ENCODE assay signal across 36 mouse cellular contexts in genomic region chr9:78027099-78027498, GRCm38 (mm10). TPM values are rescaled to one million over a fixed set of nuclear protein-coding genes. Genes with fewer than 3 reads are reported as not detected.
DNase-seq lines count a peak whose midpoint lies in the region; ATAC-seq and TF ChIP-seq lines count a peak whose summit lies in the region.
"Had no signal": no experiment of that assay in that cellular context is flagged by ENCODE, and none has a peak within 500 bp of the region (broad histone marks: within the 10 kb centered on the region; RNA-seq: fewer than 3 reads in every experiment).

No protein-coding gene starts in this region.

- no peak overlapping the region for H3K9ac ChIP-seq in kidney, embryonic 15.5 days
- H3K9ac ChIP-seq: embryonic facial prominence, embryonic 12.5 days; heart, embryonic 15.5 days; limb, embryonic 12.5 days; liver, embryonic 12.5 days; liver, postnatal 0 days; midbrain, embryonic 15.5 days; neural tube, embryonic 15.5 days; stomach, embryonic 15.5 days had no signal

- H3K4me1 ChIP-seq in kidney, adult 2 months (ENCODE audit: control insufficient read depth, insufficient read depth, low read length) = 0 out of 2 replicates have a peak, but pooled peaks cover 4% of the 10 kb centered on the region
- peaks cover 5% of the 10 kb centered on the region for H3K4me1 ChIP-seq in kidney, embryonic 15.5 days
- H3K4me1 ChIP-seq: embryonic facial prominence, embryonic 12.5 days; midbrain, embryonic 15.5 days; neural tube, embryonic 15.5 days had no signal

- H3K27me3 ChIP-seq in kidney, adult 2 months (replicated peaks; ENCODE audit: control insufficient read depth, insufficient read depth, low read length) = no peaks in the 10 kb centered on the region
- H3K27me3 ChIP-seq in kidney, embryonic 15.5 days = no peaks in the 10 kb centered on the region
- H3K27me3 ChIP-seq: embryonic facial prominence, embryonic 12.5 days; heart, embryonic 15.5 days; limb, embryonic 12.5 days; midbrain, embryonic 15.5 days; neural tube, embryonic 15.5 days; stomach, embryonic 15.5 days had no signal

- no peaks in the 10 kb centered on the region for H3K36me3 ChIP-seq in kidney, adult 2 months (ENCODE audit: control insufficient read depth, insufficient read depth, low read length)
- no peaks in the 10 kb centered on the region for H3K36me3 ChIP-seq in kidney, embryonic 15.5 days
- H3K36me3 ChIP-seq: embryonic facial prominence, embryonic 12.5 days; heart, embryonic 15.5 days; limb, embryonic 12.5 days; liver, embryonic 12.5 days; midbrain, embryonic 15.5 days; neural tube, embryonic 15.5 days; stomach, embryonic 15.5 days had no signal

- H3K9me3 ChIP-seq in kidney, embryonic 15.5 days (replicated peaks) = no peaks in the 10 kb centered on the region
- H3K9me3 ChIP-seq: embryonic facial prominence, embryonic 12.5 days; heart, embryonic 15.5 days; limb, embryonic 12.5 days; liver, embryonic 12.5 days; midbrain, embryonic 15.5 days; neural tube, embryonic 15.5 days; stomach, embryonic 15.5 days had no signal

- ATAC-seq in kidney, embryonic 15.5 days (replicated peaks; ENCODE audit: low FRiP score) = no peak
- ATAC-seq: activated CD4-positive, CD25-positive, alpha-beta regulatory T cell, adult 4 months; forebrain, embryonic 14.5 days; hindbrain, postnatal 0 days; intestine, postnatal 0 days; liver, embryonic 12.5 days; liver, postnatal 0 days; lung, postnatal 0 days; midbrain, embryonic 15.5 days had no signal

- no peak overlapping the region for H3K4me3 ChIP-seq in kidney, adult 2 months (ENCODE audit: insufficient read depth, low read depth, low read length)
- H3K4me3 ChIP-seq in kidney, embryonic 15.5 days (replicated peaks) = no peak overlapping the region
- H3K4me3 ChIP-seq: embryonic facial prominence, embryonic 12.5 days; heart, embryonic 15.5 days; layer of hippocampus, adult 2 months; left cerebral cortex, adult 2 months; limb, embryonic 12.5 days; liver, embryonic 12.5 days; midbrain, embryonic 15.5 days; neural tube, embryonic 15.5 days; stomach, embryonic 15.5 days had no signal

- TF ChIP-seq CTCF in kidney, adult 2 months (conservative IDR thresholded peaks at IDR 0.05; ENCODE audit: insufficient read depth, insufficient read length, low read depth, low read length) = no peak

- 31% methylated on average over 3 of the region's 3 CpGs for WGBS in kidney, adult 2 months
- 71% methylated on average over 3 of the region's 3 CpGs for WGBS in kidney, embryonic 15.5 days

- H3K4me2 ChIP-seq in kidney, embryonic 15.5 days = no peak overlapping the region
- H3K4me2 ChIP-seq: embryonic facial prominence, embryonic 12.5 days; heart, embryonic 15.5 days; limb, embryonic 12.5 days; liver, embryonic 12.5 days; midbrain, embryonic 15.5 days; neural tube, embryonic 15.5 days; stomach, embryonic 15.5 days had no signal

- DNase-seq in kidney, adult 2 months = peak; percentile 84
- DNase-seq in adrenal gland, adult 2 months = peak; percentile 76
- peak; percentile 61 for DNase-seq in adrenal gland, postnatal 14 days
- DNase-seq in kidney, postnatal 14 days = peak; percentile 50
- DNase-seq in T-cell, adult 2 months (ENCODE audit: low spot score) = no peak
- no peak for DNase-seq in thymus, postnatal 10 days (ENCODE audit: low spot score in 2 of 2)
- DNase-seq: B cell, adult 2 months; cerebellum, adult 11 months; cerebellum, adult 9-10 months; cerebellum, postnatal 36 days; embryo, embryonic 11 days; gastrocnemius, postnatal 14 days; liver, postnatal 0 days; lung, postnatal 4 days; right cerebral cortex, postnatal 25 days; thymus, postnatal 25 days had no signal

- H3K27ac ChIP-seq in kidney, adult 2 months (ENCODE audit: insufficient read depth, low read depth, low read length) = no peak overlapping the region
- no peak overlapping the region for H3K27ac ChIP-seq in kidney, embryonic 15.5 days
- H3K27ac ChIP-seq: embryonic facial prominence, embryonic 12.5 days; heart, embryonic 15.5 days; hindbrain, postnatal 0 days; layer of hippocampus, adult 2 months; left cerebral cortex, adult 2 months; limb, embryonic 12.5 days; liver, embryonic 12.5 days; midbrain, embryonic 15.5 days; neural tube, embryonic 15.5 days; stomach, embryonic 15.5 days had no signal

- TF ChIP-seq POLR2A in kidney, adult 2 months (IDR thresholded peaks at IDR 0.05; ENCODE audit: low read depth, low read length) = no peak

RNA-seq across cellular contexts. Expression of gene Gcm1, which starts 24.6 kb away (rescaled TPM):
- polyA plus RNA-seq in kidney, adult 2 months (2012; rRNA removed) = 3.1 and 3.5 TPM in 2 replicates
- polyA plus RNA-seq in kidney, embryonic 15.5 days (2015; fragmentation: Nextera tagmentation; extraction: Ambion mirVana) = 0.55 and 1.2 TPM in 2 replicates
- not detected for total RNA-seq in adrenal gland, adult 2 months (2021)
- polyA plus RNA-seq in adrenal gland, adult 2 months (2012; rRNA removed) = not detected in 2 replicates
- not detected in 2 replicates for total RNA-seq in adrenal gland, postnatal 14 days (2021)
- total RNA-seq: gastrocnemius, postnatal 14 days; granulocyte monocyte progenitor cell, adult 5-6 weeks; heart, postnatal 25 days; layer of hippocampus, adult 2 months; layer of hippocampus, postnatal 14 days; left cerebral cortex, adult 2 months; left cerebral cortex, postnatal 25 days had no signal
- polyA plus RNA-seq: forebrain, embryonic 14.5 days; heart, embryonic 15.5 days; hindbrain, embryonic 11.5 days; intestine, postnatal 0 days; limb, embryonic 12.5 days; liver, embryonic 12.5 days; liver, postnatal 0 days; midbrain, embryonic 15.5 days; neural tube, embryonic 15.5 days; stomach, embryonic 15.5 days had no signal

Comparison
In these comparisons a context has a peak if more than half of its experiments do, and no peak if none do; other contexts are left out.
1. DNase-seq: peak in kidney, adult 2 months (single experiment), adrenal gland, adult 2 months (single experiment), adrenal gland, postnatal 14 days (single experiment) and kidney, postnatal 14 days (single experiment); none in T-cell, adult 2 months (single experiment) and thymus, postnatal 10 days (0 of 2).